Mouse (Mus musculus): ENCODE results near the gene Gm17387.

The Gm17387 gene

DNA sequence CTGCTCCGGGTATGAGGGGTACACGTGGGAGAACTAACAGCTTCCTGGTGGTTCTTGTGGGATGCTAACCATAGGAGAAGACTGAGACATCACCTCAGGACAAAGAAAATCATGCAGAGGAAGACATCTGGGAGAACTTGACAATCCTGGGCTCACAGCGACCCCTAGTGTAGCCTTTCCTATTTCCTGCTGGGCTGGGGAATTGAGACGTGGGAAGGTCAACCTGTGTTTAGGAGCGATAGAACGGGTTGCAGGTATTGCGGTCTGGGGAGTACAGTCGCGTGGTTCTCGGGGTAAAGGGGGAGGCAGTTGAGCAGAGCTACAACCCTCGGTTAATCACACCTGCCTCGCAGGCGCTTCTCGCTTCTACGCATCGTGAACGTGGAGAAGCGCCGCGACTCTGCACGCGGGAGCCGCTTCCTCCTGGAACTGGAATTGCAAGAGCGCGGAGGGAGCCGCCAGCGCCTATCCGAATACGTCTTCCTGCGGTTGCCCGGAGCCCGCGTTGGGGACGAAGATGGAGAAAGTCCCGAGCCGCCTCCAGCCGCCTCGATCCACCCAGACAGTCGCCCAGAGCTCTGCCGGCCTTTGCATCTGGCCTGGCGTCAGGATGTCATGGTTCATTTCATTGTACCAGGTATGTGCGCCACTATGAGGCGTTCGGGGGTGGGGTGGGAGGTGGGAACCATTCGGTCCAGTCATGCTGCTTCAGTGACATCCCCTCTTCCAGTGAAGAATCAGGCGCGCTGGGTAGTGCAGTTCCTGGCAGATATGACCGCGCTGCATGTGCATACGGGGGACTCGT is 41.3 kb downstream of the Gm17387 start:
- intact Hi-C loops (cut with DNase I): loop anchor here (5.0 kb wide), 1 partner anchor 163 kb away; no protein-coding TSS in a partner anchor

DNA sequence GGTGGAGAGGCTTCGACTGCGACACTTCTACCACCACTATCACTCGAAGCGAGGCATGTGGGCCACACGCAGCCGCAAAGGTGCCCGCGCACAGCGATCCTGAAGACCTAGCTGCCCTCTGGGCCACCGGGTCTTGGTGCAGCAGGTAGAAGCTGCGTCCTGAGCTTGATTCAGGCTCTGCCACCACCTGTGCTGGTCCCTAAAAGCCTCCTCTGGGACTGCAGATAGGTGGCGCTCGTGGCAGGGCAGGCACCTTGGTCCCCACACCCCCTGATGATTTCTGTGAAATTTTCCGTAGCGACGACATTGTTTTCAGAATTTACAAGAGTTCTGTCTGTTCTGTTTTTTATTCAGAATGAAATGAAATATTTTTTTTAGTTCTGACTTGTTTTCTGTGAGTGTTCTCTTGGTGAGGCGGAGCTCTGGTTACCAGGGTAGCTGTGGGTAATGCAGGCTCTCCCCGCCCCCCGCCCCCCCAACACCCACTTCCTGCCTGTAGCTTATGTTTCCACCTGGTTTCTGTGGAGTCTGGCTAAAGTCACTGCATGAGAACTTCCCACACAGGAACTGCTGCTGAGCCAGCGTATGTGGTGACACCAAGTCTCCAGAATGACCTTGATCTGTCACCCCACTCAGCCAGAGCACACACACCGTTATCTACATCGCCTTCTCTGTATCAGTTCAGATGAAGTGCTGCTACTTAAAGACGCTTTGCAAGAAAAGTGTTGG is 43.2 kb downstream of the Gm17387 start:
- intact Hi-C loops (cut with DNase I): loop anchor here (5.0 kb wide), 1 partner anchor 165 kb away; no protein-coding TSS in a partner anchor

DNA sequence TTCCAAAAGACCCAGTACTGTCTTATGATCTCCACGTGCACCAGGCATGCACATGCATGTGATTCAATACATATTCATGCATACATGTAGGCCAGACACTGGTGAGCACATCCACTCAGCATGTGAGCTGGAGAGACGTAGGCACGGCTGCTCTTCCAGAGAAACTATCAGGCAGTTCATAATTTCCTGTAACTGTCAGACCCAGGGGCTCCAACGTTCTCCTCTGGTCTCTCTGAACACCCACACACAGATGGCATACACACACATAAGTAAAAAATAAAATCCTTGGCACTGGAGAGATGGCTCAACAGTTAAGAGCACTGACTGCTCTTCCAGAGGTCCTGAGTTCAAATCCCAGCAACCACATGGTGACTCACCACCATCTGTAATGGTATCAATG is 44.9 kb downstream of the Gm17387 start:
- intact Hi-C loops (cut with DNase I): loop anchor here (5.0 kb wide), 1 partner anchor 166 kb away; no protein-coding TSS in a partner anchor

DNA sequence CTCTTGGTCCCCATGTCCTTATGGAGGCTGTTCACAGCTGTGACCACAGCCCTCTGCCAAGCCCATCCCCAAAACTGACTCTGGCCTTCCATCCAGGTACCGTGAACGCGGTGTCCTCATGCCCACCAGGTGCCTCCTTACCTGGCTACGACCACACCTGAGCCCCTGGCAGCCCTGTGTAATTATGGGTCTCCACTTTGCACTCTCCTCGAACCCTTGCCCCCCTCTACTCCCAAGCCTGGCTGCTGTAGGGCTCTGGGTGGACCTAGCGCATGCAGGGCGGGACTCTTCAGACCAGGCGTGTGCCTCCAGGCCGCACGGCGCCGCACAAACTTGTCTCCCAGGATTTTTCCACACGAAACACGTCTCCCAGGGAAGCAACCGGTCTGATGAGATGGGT is 48.9 kb downstream of the Gm17387 start, which contains the start of gene Pkp3:
Pkp3 (plus strand) TSS at position 378 of the 400 bp plus-strand sequence.
- intact Hi-C loops (cut with DNase I): no loop called here

DNA sequence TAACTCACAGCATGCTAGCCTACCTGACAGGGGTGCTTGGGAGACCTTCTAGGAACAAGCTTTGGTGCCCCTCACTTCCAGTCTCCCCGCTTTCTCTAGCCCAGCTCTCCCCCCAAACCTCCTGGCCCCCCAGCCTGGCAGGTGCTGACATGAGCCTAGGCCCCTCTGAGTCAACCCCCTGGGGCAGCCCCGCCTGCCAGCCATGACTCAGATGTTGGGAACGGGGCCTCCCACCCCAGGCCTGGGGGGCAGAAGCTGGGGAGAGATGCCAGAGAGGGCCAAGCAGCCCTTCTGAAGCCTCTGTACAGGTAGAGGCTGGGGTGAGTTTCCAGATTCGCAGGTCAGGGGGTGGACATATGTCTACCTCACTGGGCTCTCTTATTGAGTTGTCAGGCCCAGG is 49.9 kb downstream of the Gm17387 start:
- intact Hi-C loops (cut with DNase I): no loop called here

Data from adrenal gland (tissue).